Mouse (Mus musculus) CH12.LX (cell line): Measurements from ENCODE around the gene Dalrd3. TPM values are rescaled to one million over a fixed set of nuclear protein-coding genes. Genes with fewer than 3 reads are reported as not detected.

Experiments used
- DNase-seq: peaks from one replicate; pipeline ENCODE4 v3.0.0-alpha.2; 2013; ENCODE audit errors: extremely low read depth
- H3K27ac ChIP-seq: 2 replicates; pipeline ENCODE4 v1.5.1; 2012; ENCODE audit warnings: low read depth, mild to moderate bottlenecking, control low read depth, moderate library complexity; ENCODE audit not compliant: insufficient read depth
- H3K27me3 ChIP-seq: replicated peaks from 2 replicates; pipeline ENCODE3; 2012; ENCODE audit warnings: inconsistent platforms
- H3K36me3 ChIP-seq, 2 experiments: replicated peaks in 1 of 2; 2 replicates each; pipeline versions ENCODE3 to v1.6.1; 2012; ENCODE audit warnings: inconsistent platforms in 1 of 2, low read length in 1 of 2, mild to moderate bottlenecking in 1 of 2, mixed read lengths in 1 of 2, moderate library complexity in 1 of 2; ENCODE audit not compliant: control insufficient read depth in 1 of 2, insufficient read depth in 1 of 2
- H3K4me1 ChIP-seq, 2 experiments: 2 replicates each; pipeline ENCODE4 v1.6.1; 2012; ENCODE audit warnings: inconsistent platforms in 1 of 2, moderate library complexity in 1 of 2; ENCODE audit not compliant: insufficient read depth in 2 of 2, control insufficient read depth in 1 of 2
- H3K4me2 ChIP-seq: 2 replicates; pipeline ENCODE4 v1.6.1; 2012; ENCODE audit warnings: low read depth, mild to moderate bottlenecking, control low read depth; ENCODE audit not compliant: poor library complexity, insufficient read depth, severe bottlenecking
- H3K4me3 ChIP-seq, 3 experiments: fragments of 150-350 bp in 1 of 3; sonication (generic) in 1 of 3; replicated peaks in 1 of 3; 2 replicates each; pipeline versions ENCODE3 to v1.5.1; 2011 to 2012; ENCODE audit warnings: low read depth in 2 of 3, low read length in 2 of 3, mild to moderate bottlenecking in 2 of 3, moderate library complexity in 2 of 3, control low read depth in 1 of 3, improper control_type of control experiment in 1 of 3, inconsistent platforms in 1 of 3, mixed read lengths in 1 of 3; ENCODE audit not compliant: poor library complexity in 1 of 3
- H3K79me2 ChIP-seq: replicated peaks from 2 replicates; pipeline ENCODE4 v1.6.1; 2012; ENCODE audit warnings: mild to moderate bottlenecking, moderate library complexity; ENCODE audit not compliant: control insufficient read depth, poor library complexity, insufficient read depth, severe bottlenecking; ENCODE audit errors: extremely low read depth
- H3K9ac ChIP-seq: 2 replicates; pipeline ENCODE4 v1.6.1; 2012; ENCODE audit warnings: low read depth, mild to moderate bottlenecking, control low read depth, moderate library complexity; ENCODE audit not compliant: insufficient read depth
- H3K9me3 ChIP-seq: replicated peaks from 2 replicates; pipeline ENCODE3; 2012; ENCODE audit warnings: low read length, inconsistent platforms, mixed read lengths
- BHLHE40 ChIP-seq: IDR thresholded peaks from 2 replicates; pipeline ENCODE4 v1.6.1; 2011; ENCODE audit warnings: mild to moderate bottlenecking, low read depth, low read length, improper control_type of control experiment
- CHD2 ChIP-seq: IDR thresholded peaks from 2 replicates; pipeline ENCODE4 v1.6.1; 2011; ENCODE audit warnings: low read length, improper control_type of control experiment
- CTCF ChIP-seq, 2 experiments: IDR thresholded peaks in 1 of 2; conservative IDR thresholded peaks in 1 of 2; 2 replicates each; pipeline ENCODE4 v1.5.1; 2011 to 2012; ENCODE audit warnings: low read depth in 2 of 2, low read length in 2 of 2, improper control_type of control experiment in 1 of 2, inconsistent platforms in 1 of 2, mild to moderate bottlenecking in 1 of 2, moderate library complexity in 1 of 2
- ELF1 ChIP-seq: IDR thresholded peaks from 2 replicates; pipeline ENCODE4 v1.6.1; 2014; ENCODE audit warnings: low read depth, mild to moderate bottlenecking, inconsistent platforms, low read length, improper control_type of control experiment
- EP300 ChIP-seq: IDR thresholded peaks from 2 replicates; pipeline ENCODE4 v1.6.1; 2011; ENCODE audit warnings: low read length, improper control_type of control experiment
- GABPA ChIP-seq: IDR thresholded peaks from 2 replicates; pipeline ENCODE4 v1.6.1; 2012; ENCODE audit warnings: low read depth, low read length, improper control_type of control experiment, inconsistent platforms; ENCODE audit not compliant: insufficient replicate concordance
- IRF4 ChIP-seq: IDR thresholded peaks from 2 replicates; pipeline ENCODE4 v1.6.1; 2014; ENCODE audit warnings: low read depth, mild to moderate bottlenecking, inconsistent platforms, low read length, improper control_type of control experiment
- MAZ ChIP-seq: IDR thresholded peaks from 2 replicates; pipeline ENCODE4 v1.6.1; 2012; ENCODE audit warnings: low read depth, mild to moderate bottlenecking, inconsistent platforms, low read length, improper control_type of control experiment, moderate library complexity
- MYC ChIP-seq: IDR thresholded peaks from 2 replicates; pipeline ENCODE4 v1.6.1; 2011; ENCODE audit warnings: low read depth, mild to moderate bottlenecking, improper control_type of control experiment, low read length
- PAX5 ChIP-seq: IDR thresholded peaks from 2 replicates; pipeline ENCODE4 v1.6.1; 2012; ENCODE audit warnings: low read length, inconsistent platforms, mixed read lengths
- POLR2A ChIP-seq: IDR thresholded peaks from 2 replicates; pipeline ENCODE4 v1.6.1; 2011; ENCODE audit warnings: low read depth, mild to moderate bottlenecking, improper control_type of control experiment, low read length
- POLR2AphosphoS2 ChIP-seq: IDR thresholded peaks from 2 replicates; pipeline ENCODE4 v1.6.1; 2011; ENCODE audit warnings: low read depth, low read length, improper control_type of control experiment
- RAD21 ChIP-seq: IDR thresholded peaks from 2 replicates; pipeline ENCODE4 v1.6.1; 2011; ENCODE audit warnings: low read depth, mild to moderate bottlenecking, low read length, improper control_type of control experiment, moderate library complexity
- RCOR1 ChIP-seq: conservative IDR thresholded peaks from 2 replicates; pipeline ENCODE4 v1.6.1; 2012; ENCODE audit warnings: low read depth, mild to moderate bottlenecking, inconsistent platforms, low read length, improper control_type of control experiment
- SIN3A ChIP-seq: IDR thresholded peaks from 2 replicates; pipeline ENCODE4 v1.6.1; 2012; ENCODE audit warnings: low read length, improper control_type of control experiment, inconsistent platforms
- SMC3 ChIP-seq: IDR thresholded peaks from 2 replicates; pipeline ENCODE4 v1.6.1; 2011; ENCODE audit warnings: low read depth, low read length, improper control_type of control experiment
- TCF12 ChIP-seq: IDR thresholded peaks from 2 replicates; pipeline ENCODE4 v1.6.1; 2014; ENCODE audit warnings: low read depth, mild to moderate bottlenecking, inconsistent platforms, low read length, improper control_type of control experiment
- ZC3H11A ChIP-seq: IDR thresholded peaks from 2 replicates; pipeline ENCODE4 v1.6.1; 2012; ENCODE audit warnings: low read depth, mild to moderate bottlenecking, inconsistent platforms, low read length, improper control_type of control experiment
- ZKSCAN1 ChIP-seq: IDR thresholded peaks from 2 replicates; pipeline ENCODE4 v1.6.1; 2012; ENCODE audit warnings: low read depth, inconsistent platforms, low read length, improper control_type of control experiment, borderline replicate concordance
- ZMIZ1 ChIP-seq: IDR thresholded peaks from 2 replicates; pipeline ENCODE4 v1.6.1; 2012; ENCODE audit warnings: low read depth, mild to moderate bottlenecking, inconsistent platforms, low read length, improper control_type of control experiment
- ZNF384 ChIP-seq: IDR thresholded peaks from 2 replicates; pipeline ENCODE4 v1.6.1; 2012; ENCODE audit warnings: low read depth, low read length, improper control_type of control experiment, inconsistent platforms
- dilution Hi-C: fragments of 300-500 bp; cut with MboI; formaldehyde crosslinking; loops from 2 replicates; pipeline ENCODE4 v1.14.3; 2020; ENCODE audit warnings: low sequenced_read_pairs; ENCODE audit not compliant: extremely low pct_unique_long_range_greater_than_20kb, extremely low pct_ligation_motif_present
- in situ Hi-C: fragments of 300-500 bp; cut with MboI; formaldehyde crosslinking; loops from 3 replicates; pipeline ENCODE4 v1.14.3; 2019; ENCODE audit warnings: low sequenced_read_pairs, low pct_ligation_motif_present, low pct_unique_long_range_greater_than_20kb, mixed read lengths
- polyA plus RNA-seq: library from polyadenylated mRNA; unstranded; fragments of >175 nt; gene quantifications from 2 replicates; pipeline ENCODE4 v1.2.1, GENCODE M21; 2012; ENCODE audit warnings: low read depth; ENCODE audit not compliant: insufficient read length
- total RNA-seq, 2 experiments: library from RNA; depleted of rRNA; stranded (reverse); fragments of 300-350 nt in 1 of 2; fragments of >200 nt in 1 of 2; gene quantifications; 2 replicates each; pipeline ENCODE4 v1.2.3; 2012 to 2014

Gene Dalrd3
- total and polyA plus RNA-seq, 3 experiments: 52.6 to 114 (median 110) TPM

DNA sequence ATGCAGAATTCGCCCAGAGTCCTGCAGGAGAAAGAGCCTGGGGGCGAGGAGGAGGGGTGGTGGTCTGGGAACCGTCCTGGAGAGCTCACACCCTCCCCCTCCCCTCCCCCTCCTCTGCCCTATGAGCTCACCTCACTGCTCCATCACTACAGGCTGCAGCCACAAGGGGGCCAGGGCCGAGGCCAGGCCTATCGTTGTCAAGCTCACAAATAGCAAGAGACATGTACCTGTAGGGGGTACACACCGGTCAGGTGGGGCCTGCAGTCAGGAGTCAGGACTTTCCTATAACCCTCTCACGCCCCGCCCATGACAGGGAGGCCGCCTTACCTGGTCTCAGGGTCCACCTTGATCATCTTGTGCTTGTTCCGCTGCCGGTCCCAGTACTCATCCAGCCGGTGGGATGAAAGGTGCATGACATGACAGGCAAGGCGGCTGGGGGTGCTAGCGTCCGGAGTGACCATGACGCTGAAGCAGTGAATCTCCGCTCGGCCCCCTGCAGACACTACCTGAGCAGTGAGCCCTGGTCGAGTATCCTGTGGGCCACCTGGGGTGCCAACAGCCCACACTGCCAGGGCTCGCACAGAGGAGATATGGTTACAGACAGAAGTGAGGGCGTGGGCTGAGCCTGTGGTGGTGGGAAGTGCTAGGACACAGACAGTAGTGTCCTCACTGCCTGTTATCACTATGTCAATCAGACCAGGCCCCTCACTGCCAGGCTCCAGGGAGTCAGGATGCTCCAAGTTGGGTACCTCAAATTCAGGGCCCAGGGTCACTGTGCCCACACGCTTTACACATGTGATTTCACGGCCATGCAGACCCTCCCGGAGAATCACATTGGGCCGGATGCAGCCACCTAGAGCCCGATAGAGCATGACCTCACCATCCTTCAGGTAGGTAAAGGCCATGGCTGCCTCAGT lies 4.3 kb downstream of the Dalrd3 start:
- H3K9ac ChIP-seq: no peak overlapping the region
- in situ Hi-C loops (no loop called here), dilution Hi-C loops (no loop called here)
- H3K27ac ChIP-seq: no peak overlapping the region
- H3K4me2 ChIP-seq: no peak overlapping the region
- no peak overlapping the region for H3K4me3 ChIP-seq
- H3K27me3 ChIP-seq: no peaks in the 10 kb centered on the region
- TF ChIP-seq SMC3 (peak; percentile 47), ZNF384 (no peak), RAD21 (peak; percentile 2), ELF1 (no peak), SIN3A (0 out of 2 replicates have a peak, but pooled peaks have one; percentile 35), POLR2A (0 out of 2 replicates have a peak, but pooled peaks have one; percentile 9), CTCF (conservative IDR thresholded peaks at IDR 0.05 in 1 of 2, IDR thresholded peaks at IDR 0.05 in 1 of 2; ENCODE audit: low read depth in 2 of 2, low read length in 2 of 2) (peak; percentile 44 to 65; a peak in 3 of 4 replicates), PAX5 (no peak)
- TF ChIP-seq, all 38 proteins: peak for 5
- peaks cover 42 to 80% of the 10 kb centered on the region in 2 experiments for H3K36me3 ChIP-seq
- DNase-seq: peak; percentile 65
- 0 out of 2 replicates have a peak, but pooled peaks cover 3% of the 10 kb centered on the region for H3K79me2 ChIP-seq
- peaks cover 7 to 25% of the 10 kb centered on the region in 2 experiments for H3K4me1 ChIP-seq
- no peaks in the 10 kb centered on the region for H3K9me3 ChIP-seq

DNA sequence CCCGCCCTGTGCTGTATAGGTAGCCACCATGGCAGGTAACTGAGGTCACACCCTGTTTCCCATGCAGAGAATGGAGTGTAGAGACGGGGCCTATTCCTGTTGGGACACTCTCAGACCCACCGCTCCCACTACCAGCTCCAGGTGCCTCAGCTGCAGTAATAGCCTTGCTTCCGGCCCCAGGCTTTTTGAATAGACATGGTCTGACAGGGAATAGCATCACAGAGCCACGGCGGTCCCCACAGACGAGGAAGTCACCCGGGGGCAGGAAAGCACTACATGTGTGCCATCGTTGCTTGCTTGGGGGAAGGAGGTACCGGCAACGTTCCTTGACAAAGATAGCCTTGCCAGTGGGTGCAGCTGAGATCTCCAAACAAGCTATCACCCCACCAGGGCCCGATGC lies 5.2 kb downstream of the Dalrd3 start:
- TF ChIP-seq CHD2 (no peak), TCF12 (no peak), MYC (no peak), ZNF384 (no peak), ZMIZ1 (no peak), SMC3 (no peak), GABPA (no peak), ZC3H11A (no peak), MAZ (no peak), IRF4 (no peak), EP300 (no peak), BHLHE40 (no peak), ELF1 (no peak), POLR2AphosphoS2 (no peak), RCOR1 (no peak), ZKSCAN1 (no peak), SIN3A (no peak)
- Histone ChIP-seq H3K27ac (no peak overlapping the region), H3K36me3 (peaks cover 51 to 88% of the 10 kb centered on the region in 2 experiments), H3K4me3 (no peak overlapping the region), H3K9me3 (no peaks in the 10 kb centered on the region), H3K9ac (no peak overlapping the region), H3K4me2 (no peak overlapping the region), H3K79me2 (0 out of 2 replicates have a peak, but pooled peaks cover 2% of the 10 kb centered on the region), H3K27me3 (no peaks in the 10 kb centered on the region), H3K4me1 (peaks cover 10 to 29% of the 10 kb centered on the region in 2 experiments)
- no peak for DNase-seq
- dilution Hi-C loops: no loop called here
- in situ Hi-C loops: no loop called here
